Mouse (Mus musculus) ES-Bruce4 (cell line): Measurements from ENCODE around the gene Sema4c. TPM values are rescaled to one million over a fixed set of nuclear protein-coding genes. Genes with fewer than 3 reads are reported as not detected.
A peak's percentile ranks its signal among the peaks of the same experiment; 100 is the strongest.

ENCODE experiments used
- H3K27ac ChIP-seq: 2 replicates; pipeline ENCODE4 v1.5.1; 2012; ENCODE audit warnings: low read length, inconsistent platforms; ENCODE audit not compliant: insufficient read depth
- H3K27me3 ChIP-seq: 2 replicates; pipeline ENCODE4 v1.6.1; 2012; ENCODE audit warnings: mild to moderate bottlenecking, low read length, inconsistent platforms; ENCODE audit not compliant: control insufficient read depth, poor library complexity, insufficient read depth, severe bottlenecking
- H3K36me3 ChIP-seq: 2 replicates; pipeline ENCODE4 v1.6.1; 2012; ENCODE audit warnings: inconsistent platforms, mild to moderate bottlenecking, low read length, moderate library complexity; ENCODE audit not compliant: control insufficient read depth, poor library complexity, insufficient read depth, severe bottlenecking
- H3K4me1 ChIP-seq: one replicate; pipeline ENCODE4 v1.8.1; 2011; ENCODE audit warnings: low read length; ENCODE audit not compliant: control insufficient read depth, insufficient read depth
- H3K4me3 ChIP-seq: 2 replicates; pipeline ENCODE4 v1.5.1; 2011; ENCODE audit warnings: low read depth, mild to moderate bottlenecking, low read length
- H3K9ac ChIP-seq: 2 replicates; pipeline ENCODE4 v1.6.1; 2012; ENCODE audit warnings: low read depth, mild to moderate bottlenecking, inconsistent platforms; ENCODE audit not compliant: poor library complexity, severe bottlenecking
- H3K9me3 ChIP-seq: replicated peaks from 2 replicates; pipeline ENCODE4 v1.6.1; 2012; ENCODE audit warnings: mild to moderate bottlenecking, low read length, inconsistent platforms; ENCODE audit not compliant: control insufficient read depth, poor library complexity, insufficient read depth, severe bottlenecking
- CTCF ChIP-seq: IDR thresholded peaks from one replicate; pipeline ENCODE4 v1.8.1; 2011; ENCODE audit warnings: low read depth, low read length
- EP300 ChIP-seq: IDR thresholded peaks from 2 replicates; pipeline ENCODE4 v1.6.1; 2011; ENCODE audit warnings: low read depth, low read length; ENCODE audit not compliant: insufficient read depth
- POLR2A ChIP-seq: IDR thresholded peaks from one replicate; pipeline ENCODE4 v1.8.1; 2011; ENCODE audit warnings: low read length; ENCODE audit not compliant: insufficient read depth
- polyA plus RNA-seq: library from polyadenylated mRNA; stranded (reverse); fragments of >200 nt; gene quantifications from 2 replicates; pipeline ENCODE4 v1.2.4, GENCODE M21; 2011; ENCODE audit warnings: low read depth; ENCODE audit not compliant: missing spikeins, insufficient read depth, insufficient read length

Gene Sema4c
- polyA plus RNA-seq, 1 experiment, result 11.2 TPM

- H3K36me3 ChIP-seq, result no peaks in the 10 kb centered on the region
- no peak for TF ChIP-seq CTCF
- no peak for TF ChIP-seq EP300
- no peak for TF ChIP-seq POLR2A
- no peaks in the 10 kb centered on the region for H3K9me3 ChIP-seq
- no peak overlapping the region for H3K4me3 ChIP-seq
- H3K27ac ChIP-seq, result peak overlapping the region; percentile 66; the same call in 1 of the 2 replicates
- H3K27me3 ChIP-seq, result no peaks in the 10 kb centered on the region
- peaks cover 15% of the 10 kb centered on the region for H3K4me1 ChIP-seq
- no peak overlapping the region for H3K9ac ChIP-seq
Measured at GRCm38 (mm10) chr1:36581260-36581659, 23.1 kb upstream of the Sema4c start.

- 0 out of 2 replicates have a peak overlapping the region, but pooled peaks have one; percentile 9 for H3K4me3 ChIP-seq
- H3K9me3 ChIP-seq, result no peaks in the 10 kb centered on the region
- H3K36me3 ChIP-seq, result no peaks in the 10 kb centered on the region
- no peaks in the 10 kb centered on the region for H3K27me3 ChIP-seq
- peak overlapping the region; percentile 66 for H3K27ac ChIP-seq
- H3K4me1 ChIP-seq, result peaks cover 15% of the 10 kb centered on the region
- no peak overlapping the region for H3K9ac ChIP-seq
- peak; percentile 58; the same call in 1 of the 2 replicates for TF ChIP-seq EP300
- no peak for TF ChIP-seq POLR2A
Measured at GRCm38 (mm10) chr1:36580384-36581207, 22.4 kb upstream of the Sema4c start.

- no peaks in the 10 kb centered on the region for H3K27me3 ChIP-seq
- TF ChIP-seq EP300 (no peak), POLR2A (no peak), CTCF (no peak)
- no peaks in the 10 kb centered on the region for H3K36me3 ChIP-seq
- H3K27ac ChIP-seq, result peak overlapping the region; percentile 66
- H3K4me1 ChIP-seq, result peaks cover 15% of the 10 kb centered on the region
- H3K4me3 ChIP-seq, result peak overlapping the region; percentile 9; the same call in 1 of the 2 replicates
- no peak overlapping the region for H3K9ac ChIP-seq
- H3K9me3 ChIP-seq, result no peaks in the 10 kb centered on the region
Measured at GRCm38 (mm10) chr1:36579974-36580383, 21.8 kb upstream of the Sema4c start.

GRCm38 (mm10) chr1:36576991-36577675 lies 19.0 kb upstream of the Sema4c start:
- no peak overlapping the region for H3K27ac ChIP-seq
- H3K9ac ChIP-seq, result no peak overlapping the region
- no peaks in the 10 kb centered on the region for H3K9me3 ChIP-seq
- H3K27me3 ChIP-seq, result no peaks in the 10 kb centered on the region
- H3K36me3 ChIP-seq, result no peaks in the 10 kb centered on the region
- H3K4me3 ChIP-seq, result no peak overlapping the region
- H3K4me1 ChIP-seq, result peaks cover 15% of the 10 kb centered on the region
- TF ChIP-seq CTCF (no peak), POLR2A (no peak), EP300 (no peak)

- no peaks in the 10 kb centered on the region for H3K27me3 ChIP-seq
- H3K9me3 ChIP-seq, result no peaks in the 10 kb centered on the region
- no peak overlapping the region for H3K27ac ChIP-seq
- H3K9ac ChIP-seq, result no peak overlapping the region
- peaks cover 13% of the 10 kb centered on the region for H3K4me1 ChIP-seq
- H3K4me3 ChIP-seq, result no peak overlapping the region
- no peaks in the 10 kb centered on the region for H3K36me3 ChIP-seq
- TF ChIP-seq POLR2A (no peak), CTCF (no peak), EP300 (no peak)
Measured at GRCm38 (mm10) chr1:36575347-36575746, 17.2 kb upstream of the Sema4c start.
